Comparison of ENCODE assay signal across 18 mouse cellular contexts in the genomic region with DNA sequence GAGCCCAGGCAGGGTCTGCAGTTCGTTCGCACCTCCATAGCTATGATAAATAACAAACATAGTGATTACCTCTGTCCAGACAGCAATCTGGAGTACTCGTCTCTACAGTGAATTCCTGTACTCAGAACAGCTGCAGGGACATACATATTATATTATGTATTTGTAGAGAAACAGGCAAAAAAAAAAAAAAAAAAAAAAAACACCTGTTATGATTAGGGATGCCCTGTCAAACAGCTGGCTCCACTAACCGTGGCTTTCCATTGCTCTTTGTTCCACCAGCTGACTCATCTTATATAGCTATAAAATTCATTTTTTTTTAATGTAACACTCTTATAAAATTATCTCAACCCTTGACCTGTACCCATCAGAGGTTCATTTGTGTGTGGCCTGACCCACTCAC. TPM values are rescaled to one million over a fixed set of nuclear protein-coding genes. Genes with fewer than 3 reads are reported as not detected.
DNase-seq lines count a peak whose midpoint lies in the region; ATAC-seq and TF ChIP-seq lines count a peak whose summit lies in the region.
"Had no signal": no experiment of that assay in that cellular context is flagged by ENCODE, and none has a peak within 500 bp of the region (broad histone marks: within the 10 kb centered on the region; RNA-seq: fewer than 3 reads in every experiment).

No protein-coding gene starts in this region.

- no peak for TF ChIP-seq POLR2A in kidney, adult 2 months (IDR thresholded peaks at IDR 0.05; ENCODE audit: low read depth, low read length)
- no peak for TF ChIP-seq POLR2A in CH12.LX (IDR thresholded peaks at IDR 0.05; ENCODE audit: low read depth, low read length)
- no peak for TF ChIP-seq POLR2A in limb, embryonic 14.5 days (IDR thresholded peaks at IDR 0.05; ENCODE audit: borderline replicate concordance, extremely low read depth, insufficient read depth, insufficient read length)

- 0 out of 2 replicates have a peak, but pooled peaks cover 4% of the 10 kb centered on the region for H3K4me1 ChIP-seq in intestine, embryonic 14.5 days (replicated peaks; ENCODE audit: control insufficient read depth, insufficient read depth, low read length)
- H3K4me1 ChIP-seq in intestine, embryonic 15.5 days (replicated peaks) = 0 out of 2 replicates have a peak, but pooled peaks cover 6% of the 10 kb centered on the region
- peaks cover 21% of the 10 kb centered on the region for H3K4me1 ChIP-seq in kidney, embryonic 16.5 days (ENCODE audit: insufficient read depth, low read length)
- H3K4me1 ChIP-seq in kidney, adult 2 months (ENCODE audit: control insufficient read depth, insufficient read depth, low read length) = peaks cover 8% of the 10 kb centered on the region; the same call in 1 of the 2 replicates
- peaks cover 17 to 61% of the 10 kb centered on the region in 2 experiments for H3K4me1 ChIP-seq in CH12.LX (ENCODE audit: control insufficient read depth in 1 of 2, insufficient read depth in 2 of 2)
- 0 out of 2 replicates have a peak, but pooled peaks cover 6% of the 10 kb centered on the region for H3K4me1 ChIP-seq in limb, embryonic 14.5 days (ENCODE audit: control insufficient read depth, insufficient read depth, low read length)
- H3K4me1 ChIP-seq: forebrain, embryonic 12.5 days; hindbrain, embryonic 12.5 days; hindbrain, embryonic 15.5 days had no signal

- peaks cover 17% of the 10 kb centered on the region for H3K36me3 ChIP-seq in intestine, embryonic 14.5 days (ENCODE audit: control insufficient read depth, insufficient read depth, low read length)
- no peaks in the 10 kb centered on the region for H3K36me3 ChIP-seq in intestine, embryonic 15.5 days
- H3K36me3 ChIP-seq in kidney, embryonic 16.5 days (ENCODE audit: insufficient read depth, low read length) = peaks cover 7% of the 10 kb centered on the region; the same call in 1 of the 2 replicates
- H3K36me3 ChIP-seq in kidney, adult 2 months (ENCODE audit: control insufficient read depth, insufficient read depth, low read length) = no peaks in the 10 kb centered on the region
- H3K36me3 ChIP-seq in CH12.LX (replicated peaks in 1 of 2; ENCODE audit: control insufficient read depth in 1 of 2, insufficient read depth in 1 of 2, low read length in 1 of 2) = peaks cover 53 to 80% of the 10 kb centered on the region in 2 experiments
- peaks cover 23% of the 10 kb centered on the region for H3K36me3 ChIP-seq in limb, embryonic 14.5 days (ENCODE audit: control insufficient read depth, insufficient read depth, low read length)
- H3K36me3 ChIP-seq: embryonic facial prominence, embryonic 12.5 days; forebrain, embryonic 12.5 days; forebrain, embryonic 15.5 days had no signal

- H3K27me3 ChIP-seq in intestine, embryonic 14.5 days (replicated peaks; ENCODE audit: control insufficient read depth, insufficient read depth, low read length) = no peaks in the 10 kb centered on the region
- H3K27me3 ChIP-seq in intestine, embryonic 15.5 days (replicated peaks) = no peaks in the 10 kb centered on the region
- no peaks in the 10 kb centered on the region for H3K27me3 ChIP-seq in kidney, embryonic 16.5 days (ENCODE audit: insufficient read depth, low read length)
- no peaks in the 10 kb centered on the region for H3K27me3 ChIP-seq in kidney, adult 2 months (replicated peaks; ENCODE audit: control insufficient read depth, insufficient read depth, low read length)
- H3K27me3 ChIP-seq in CH12.LX (replicated peaks) = no peaks in the 10 kb centered on the region
- H3K27me3 ChIP-seq in limb, embryonic 14.5 days (ENCODE audit: control insufficient read depth, insufficient read depth, low read length) = no peaks in the 10 kb centered on the region
- H3K27me3 ChIP-seq: embryonic facial prominence, embryonic 12.5 days; forebrain, embryonic 12.5 days; forebrain, embryonic 15.5 days; hindbrain, embryonic 12.5 days; hindbrain, embryonic 15.5 days had no signal

- WGBS in intestine, embryonic 14.5 days = 75% methylated on average over 4 of the region's 4 CpGs
- WGBS in intestine, embryonic 15.5 days = 73% methylated on average over 4 of the region's 4 CpGs
- 78% methylated on average over 4 of the region's 4 CpGs for WGBS in kidney, embryonic 16.5 days
- WGBS in kidney, adult 2 months = 82% methylated on average over 4 of the region's 4 CpGs
- WGBS in limb, embryonic 14.5 days = 68% methylated on average over 4 of the region's 4 CpGs

- in situ Hi-C loops in CH12.LX (cut with MboI; ENCODE audit: low pct_ligation_motif_present, low pct_unique_long_range_greater_than_20kb, low sequenced_read_pairs) = loop anchor here (10.0 kb wide), 1 partner anchor 169 kb away; no protein-coding TSS in a partner anchor

- H3K4me2 ChIP-seq in intestine, embryonic 14.5 days (ENCODE audit: low read length) = no peak overlapping the region
- no peak overlapping the region for H3K4me2 ChIP-seq in intestine, embryonic 15.5 days (replicated peaks)
- no peak overlapping the region for H3K4me2 ChIP-seq in kidney, embryonic 16.5 days (replicated peaks; ENCODE audit: low read depth, low read length)
- H3K4me2 ChIP-seq in CH12.LX (ENCODE audit: insufficient read depth, low read depth, poor library complexity, severe bottlenecking) = no peak overlapping the region
- H3K4me2 ChIP-seq in limb, embryonic 14.5 days (replicated peaks; ENCODE audit: low read depth, low read length, severe bottlenecking) = no peak overlapping the region
- H3K4me2 ChIP-seq: embryonic facial prominence, embryonic 12.5 days; forebrain, embryonic 12.5 days; forebrain, embryonic 15.5 days; heart, embryonic 11.5 days; hindbrain, embryonic 12.5 days; hindbrain, embryonic 15.5 days had no signal

- dilution Hi-C loops in CH12.LX (cut with MboI; ENCODE audit: extremely low pct_ligation_motif_present, extremely low pct_unique_long_range_greater_than_20kb, low sequenced_read_pairs) = no loop called here

- no peak for TF ChIP-seq CTCF in kidney, adult 2 months (conservative IDR thresholded peaks at IDR 0.05; ENCODE audit: insufficient read depth, insufficient read length, low read depth, low read length)
- no peak for TF ChIP-seq CTCF in CH12.LX (conservative IDR thresholded peaks at IDR 0.05 in 1 of 2, IDR thresholded peaks at IDR 0.05 in 1 of 2; ENCODE audit: low read depth in 2 of 2, low read length in 2 of 2)

- no peak for DNase-seq in intestine, embryonic 14.5 days (ENCODE audit: low spot score)
- no peak for DNase-seq in kidney, adult 2 months
- DNase-seq in CH12.LX (ENCODE audit: extremely low read depth) = no peak
- peak; percentile 15 for DNase-seq in limb, embryonic 14.5 days (ENCODE audit: low spot score)
- DNase-seq in lung, adult 18-20 months = no peak
- DNase-seq: gastrocnemius, postnatal 25 days had no signal

- H3K79me2 ChIP-seq in CH12.LX (replicated peaks; ENCODE audit: control insufficient read depth, extremely low read depth, insufficient read depth, poor library complexity, severe bottlenecking) = peaks cover 65% of the 10 kb centered on the region

- no peak for TF ChIP-seq EP300 in CH12.LX (IDR thresholded peaks at IDR 0.05; ENCODE audit: low read length)

- no peak overlapping the region for H3K9ac ChIP-seq in intestine, embryonic 14.5 days (ENCODE audit: low read length)
- no peak overlapping the region for H3K9ac ChIP-seq in intestine, embryonic 15.5 days
- no peak overlapping the region for H3K9ac ChIP-seq in kidney, embryonic 16.5 days (replicated peaks; ENCODE audit: low read length)
- H3K9ac ChIP-seq in CH12.LX (ENCODE audit: insufficient read depth, low read depth) = no peak overlapping the region
- no peak overlapping the region for H3K9ac ChIP-seq in limb, embryonic 14.5 days (ENCODE audit: low read depth, low read length, severe bottlenecking)
- H3K9ac ChIP-seq: embryonic facial prominence, embryonic 12.5 days; forebrain, embryonic 12.5 days; forebrain, embryonic 15.5 days; hindbrain, embryonic 12.5 days; hindbrain, embryonic 15.5 days had no signal

- peak; percentile 16; the same call in 1 of the 2 replicates for ATAC-seq in intestine, embryonic 14.5 days (replicated peaks; ENCODE audit: low FRiP score, low TSS enrichment, low read depth)
- no peak; the same call in 1 of the 2 replicates for ATAC-seq in intestine, embryonic 15.5 days
- no peak for ATAC-seq in kidney, embryonic 16.5 days (ENCODE audit: low FRiP score, low TSS enrichment)
- peak; percentile 56; the same call in 1 of the 2 replicates for ATAC-seq in limb, embryonic 14.5 days (ENCODE audit: low FRiP score, low read depth)

- no peak for TF ChIP-seq RAD21 in CH12.LX (IDR thresholded peaks at IDR 0.05; ENCODE audit: low read depth, low read length)

- no peak overlapping the region for H3K27ac ChIP-seq in intestine, embryonic 14.5 days (ENCODE audit: low read depth)
- H3K27ac ChIP-seq in intestine, embryonic 15.5 days = no peak overlapping the region
- H3K27ac ChIP-seq in kidney, embryonic 16.5 days (ENCODE audit: low read length) = peak overlapping the region; percentile 59
- no peak overlapping the region for H3K27ac ChIP-seq in kidney, adult 2 months (ENCODE audit: insufficient read depth, low read depth, low read length)
- peak overlapping the region; percentile 34; the same call in 1 of the 2 replicates for H3K27ac ChIP-seq in CH12.LX (ENCODE audit: insufficient read depth, low read depth)
- no peak overlapping the region for H3K27ac ChIP-seq in limb, embryonic 14.5 days (replicated peaks; ENCODE audit: low read depth, low read length)
- H3K27ac ChIP-seq: embryonic facial prominence, embryonic 12.5 days; forebrain, embryonic 12.5 days; forebrain, embryonic 15.5 days; heart, adult 2 months; hindbrain, embryonic 12.5 days; hindbrain, embryonic 15.5 days had no signal

- H3K9me3 ChIP-seq in intestine, embryonic 14.5 days (ENCODE audit: control insufficient read depth, low read length) = no peaks in the 10 kb centered on the region
- H3K9me3 ChIP-seq in intestine, embryonic 15.5 days = no peaks in the 10 kb centered on the region
- H3K9me3 ChIP-seq in kidney, embryonic 16.5 days (ENCODE audit: low read length) = no peaks in the 10 kb centered on the region
- no peaks in the 10 kb centered on the region for H3K9me3 ChIP-seq in CH12.LX (replicated peaks; ENCODE audit: low read length)
- no peaks in the 10 kb centered on the region for H3K9me3 ChIP-seq in limb, embryonic 14.5 days (ENCODE audit: control insufficient read depth, low read length)
- H3K9me3 ChIP-seq: embryonic facial prominence, embryonic 12.5 days; forebrain, embryonic 12.5 days; forebrain, embryonic 15.5 days; hindbrain, embryonic 12.5 days; hindbrain, embryonic 15.5 days had no signal

- H3K4me3 ChIP-seq in intestine, embryonic 14.5 days (ENCODE audit: low read depth, low read length) = no peak overlapping the region
- no peak overlapping the region for H3K4me3 ChIP-seq in intestine, embryonic 15.5 days (replicated peaks)
- H3K4me3 ChIP-seq in kidney, embryonic 16.5 days (ENCODE audit: low read length) = no peak overlapping the region
- H3K4me3 ChIP-seq in kidney, adult 2 months (ENCODE audit: insufficient read depth, low read depth, low read length) = no peak overlapping the region
- H3K4me3 ChIP-seq in CH12.LX (replicated peaks in 1 of 3; ENCODE audit: low read depth in 2 of 3, low read length in 2 of 3, poor library complexity in 1 of 3) = no peak overlapping the region
- no peak overlapping the region for H3K4me3 ChIP-seq in limb, embryonic 14.5 days (replicated peaks; ENCODE audit: low read length)
- H3K4me3 ChIP-seq: embryonic facial prominence, embryonic 12.5 days; erythroblast, embryonic 14.5 days; forebrain, embryonic 12.5 days; forebrain, embryonic 15.5 days; heart, adult 2 months; hindbrain, embryonic 12.5 days; hindbrain, embryonic 15.5 days had no signal

RNA-seq across cellular contexts. Expression of a gene that starts 29.8 kb away (rescaled TPM):
- polyA plus RNA-seq in intestine, embryonic 14.5 days (2014; fragmentation: Nextera tagmentation; extraction: Ambion mirVana) = 46.2 and 47.8 TPM in 2 replicates
- polyA plus RNA-seq in intestine, embryonic 15.5 days (2015; fragmentation: Nextera tagmentation; extraction: Ambion mirVana) = 45.8 and 48.1 TPM in 2 replicates
- polyA plus RNA-seq in kidney, embryonic 16.5 days (2015; fragmentation: Nextera tagmentation; extraction: Ambion mirVana) = 59.1 and 62.0 TPM in 2 replicates
- 2.3 and 5.3 TPM in 2 replicates for polyA plus RNA-seq in kidney, adult 2 months (2012; rRNA removed)
- total RNA-seq in CH12.LX (2012; rRNA removed) = 95.9 and 121 TPM in 2 replicates
- 61.9 and 68.4 TPM in 2 replicates for total RNA-seq in CH12.LX (2014; rRNA removed)
- 155 and 169 TPM in 2 replicates for polyA plus RNA-seq in CH12.LX (2012; ENCODE audit: insufficient read length, low read depth)
- 14.9 and 23.8 TPM in 2 replicates for polyA plus RNA-seq in limb, embryonic 14.5 days (2012; rRNA removed)
- 62.1 and 65.2 TPM in 2 replicates for polyA plus RNA-seq in limb, embryonic 14.5 days (2014; fragmentation: Nextera tagmentation; extraction: Ambion mirVana)

RNA-seq across cellular contexts. Expression of a gene that starts 38.3 kb away (rescaled TPM):
- polyA plus RNA-seq in intestine, embryonic 14.5 days (2014; fragmentation: Nextera tagmentation; extraction: Ambion mirVana) = 0.69 and 0.79 TPM in 2 replicates
- polyA plus RNA-seq in intestine, embryonic 15.5 days (2015; fragmentation: Nextera tagmentation; extraction: Ambion mirVana) = 0.30 and 0.52 TPM in 2 replicates
- 0.87 and 1.4 TPM in 2 replicates for polyA plus RNA-seq in kidney, embryonic 16.5 days (2015; fragmentation: Nextera tagmentation; extraction: Ambion mirVana)
- 1.4 TPM in 2 replicates for polyA plus RNA-seq in kidney, adult 2 months (2012; rRNA removed)
- total RNA-seq in CH12.LX (2012; rRNA removed) = 47.4 and 71.1 TPM in 2 replicates
- 10.9 and 11.2 TPM in 2 replicates for total RNA-seq in CH12.LX (2014; rRNA removed)
- 14.4 and 15.9 TPM in 2 replicates for polyA plus RNA-seq in CH12.LX (2012; ENCODE audit: insufficient read length, low read depth)
- 6.0 and 6.9 TPM in 2 replicates for polyA plus RNA-seq in limb, embryonic 14.5 days (2012; rRNA removed)
- 4.6 and 5.4 TPM in 2 replicates for polyA plus RNA-seq in limb, embryonic 14.5 days (2014; fragmentation: Nextera tagmentation; extraction: Ambion mirVana)
- total RNA-seq: hematopoietic stem cell, adult 5-6 weeks had no signal
- polyA plus RNA-seq: C2C12; erythroblast, embryonic 14.5 days had no signal

Comparison
In these comparisons a context has a peak if more than half of its experiments do, and no peak if none do; other contexts are left out.
1. ATAC-seq: peak in intestine, embryonic 14.5 days (single experiment) and limb, embryonic 14.5 days (single experiment); none in intestine, embryonic 15.5 days (single experiment) and kidney, embryonic 16.5 days (single experiment).
2. H3K27ac ChIP-seq: peak in kidney, embryonic 16.5 days (single experiment) and CH12.LX (single experiment); none in intestine, embryonic 14.5 days (single experiment), intestine, embryonic 15.5 days (single experiment), kidney, adult 2 months (single experiment) and limb, embryonic 14.5 days (single experiment).